Mouse (Mus musculus) intestine, embryonic 15.5 days (tissue): ENCODE results near the gene Nfic. TPM values are rescaled to one million over a fixed set of nuclear protein-coding genes. Genes with fewer than 3 reads are reported as not detected.

ENCODE experiments used
- ATAC-seq: fragments of 200-750 bp; cut with Nextera tagmentation; 2 replicates; pipeline ENCODE4 v1.8.0; 2017; ENCODE audit warnings: moderate TSS enrichment, moderate library complexity
- H3K27ac ChIP-seq: fragments of 300-500 bp; sonication (generic); 2 replicates; pipeline ENCODE4 v1.5.1; 2015; ENCODE audit warnings: mild to moderate bottlenecking, inconsistent platforms
- H3K27me3 ChIP-seq: fragments of 300-500 bp; sonication (generic); replicated peaks from 2 replicates; pipeline ENCODE4 v1.6.1; 2015; ENCODE audit warnings: inconsistent platforms
- H3K36me3 ChIP-seq: fragments of 300-500 bp; sonication (generic); 2 replicates; pipeline ENCODE4 v1.6.1; 2015; ENCODE audit warnings: inconsistent platforms
- H3K4me1 ChIP-seq: fragments of 300-500 bp; sonication (generic); replicated peaks from 2 replicates; pipeline ENCODE4 v1.6.1; 2015; ENCODE audit warnings: inconsistent platforms
- H3K4me2 ChIP-seq: fragments of 300-500 bp; sonication (generic); replicated peaks from 2 replicates; pipeline ENCODE4 v1.6.1; 2015; ENCODE audit warnings: mild to moderate bottlenecking, inconsistent platforms
- H3K4me3 ChIP-seq: fragments of 300-500 bp; sonication (generic); replicated peaks from 2 replicates; pipeline ENCODE4 v1.5.1; 2015; ENCODE audit warnings: inconsistent platforms
- H3K9ac ChIP-seq: fragments of 300-500 bp; sonication (generic); 2 replicates; pipeline ENCODE4 v1.6.1; 2015; ENCODE audit warnings: inconsistent platforms
- H3K9me3 ChIP-seq: fragments of 300-500 bp; sonication (generic); 2 replicates; pipeline ENCODE4 v1.6.1; 2016; ENCODE audit warnings: inconsistent platforms
- WGBS: fragments of 180-500 bp; shearing (Covaris S2); methylation state at CpG from one replicate; pipeline ENCODE4 v1.1.7; 2015; 5-methylcytosine and 5-hydroxymethylcytosine counted together
- polyA plus RNA-seq: library from polyadenylated mRNA; unstranded; fragments of >200 nt; fragmentation: Nextera tagmentation; extraction: Ambion mirVana; gene quantifications from 2 replicates; pipeline ENCODE4 v1.2.1, GENCODE M21; 2015

The Nfic gene
- polyA plus RNA-seq, 1 experiment from 2014 or later: 52.8 TPM

DNA sequence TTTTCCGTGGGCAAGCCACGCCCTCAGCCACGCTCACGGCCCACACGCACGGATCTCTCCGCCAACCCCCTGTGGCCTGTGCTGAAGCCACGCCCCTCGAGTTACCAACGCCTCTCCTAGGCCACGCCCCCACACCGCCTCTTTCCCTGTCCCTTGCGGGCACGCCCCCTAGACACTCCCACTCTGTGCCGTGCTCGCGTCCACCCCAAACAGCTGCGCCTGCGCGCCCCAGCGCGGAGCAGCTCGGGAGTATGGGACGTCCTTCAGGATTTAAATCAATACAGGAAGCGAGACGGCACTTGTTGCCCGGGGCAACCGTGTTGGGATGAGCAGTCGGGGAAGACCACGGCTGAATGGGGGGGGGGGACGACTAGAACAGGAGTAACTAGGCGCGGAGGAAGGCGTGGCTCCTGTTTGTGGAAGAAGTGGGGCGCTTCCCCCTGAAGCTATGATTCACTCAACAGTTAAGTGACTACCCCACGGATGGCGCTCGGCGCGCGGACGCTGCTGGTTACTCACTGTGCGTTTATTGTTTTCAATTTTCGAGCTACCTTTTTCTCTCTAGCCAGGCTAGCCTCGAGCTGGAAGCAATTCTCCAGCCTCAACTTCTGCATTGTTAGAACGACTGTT lies 76.8 kb downstream of the Nfic start:
- WGBS: under 1% methylated on average over 44 of the region's 46 CpGs
- H3K4me1 ChIP-seq: peaks cover 19% of the 10 kb centered on the region
- H3K36me3 ChIP-seq: 0 out of 2 replicates have a peak, but pooled peaks cover 5% of the 10 kb centered on the region
- peak overlapping the region; percentile 56 for H3K27ac ChIP-seq
- peak overlapping the region; percentile 82 for H3K4me3 ChIP-seq
- H3K27me3 ChIP-seq: no peaks in the 10 kb centered on the region
- H3K4me2 ChIP-seq: peak overlapping the region; percentile 77
- H3K9me3 ChIP-seq: no peaks in the 10 kb centered on the region
- peak; percentile 96 for ATAC-seq
- H3K9ac ChIP-seq: peak overlapping the region; percentile 92

DNA sequence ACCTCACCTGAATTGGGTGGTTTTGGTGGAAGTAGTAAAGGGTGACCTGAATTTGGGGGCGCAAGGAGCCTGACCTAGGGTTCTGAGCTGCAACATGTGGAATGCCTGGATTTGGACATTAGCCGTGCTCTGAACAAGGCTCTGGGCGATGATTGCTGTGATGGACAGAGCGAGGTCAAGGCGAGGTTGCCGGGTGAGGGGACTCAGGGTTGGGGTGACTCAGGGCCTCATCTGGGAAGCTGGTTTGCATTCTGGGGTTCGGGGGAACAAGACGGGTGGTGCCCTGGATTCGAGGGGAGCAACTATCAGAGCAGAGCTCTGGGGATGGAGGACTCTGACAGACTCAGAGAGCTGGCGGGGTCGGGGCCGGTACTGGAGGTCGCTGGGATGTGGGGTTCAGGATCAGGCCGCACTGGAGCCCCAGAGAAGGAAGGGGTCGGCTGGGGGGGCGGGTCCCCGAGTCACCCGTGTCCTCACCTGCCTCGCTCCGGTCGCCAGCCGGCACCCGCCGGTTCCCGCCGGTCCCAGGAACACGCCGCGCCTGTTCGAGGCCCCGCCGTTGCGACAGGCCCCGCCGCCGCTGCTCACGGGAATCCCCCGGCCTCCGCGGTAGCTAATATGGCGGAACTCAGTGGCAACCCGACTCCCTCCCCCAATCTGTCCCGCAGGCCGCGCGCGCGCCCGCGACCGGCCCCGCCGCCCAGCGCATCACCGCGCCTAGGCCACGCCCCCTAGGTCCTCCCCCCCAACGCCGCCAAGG lies 77.5 kb downstream of the Nfic start, which contains the start of gene Fzr1:
TSS of gene Fzr1 (minus strand) at position 724 of the 760 bp plus-strand sequence.
- H3K9me3 ChIP-seq: no peaks in the 10 kb centered on the region
- H3K4me1 ChIP-seq: peaks cover 19% of the 10 kb centered on the region
- peak within 1 kb of the TSS; percentile 82 for H3K4me3 ChIP-seq
- no peaks in the 10 kb centered on the region for H3K27me3 ChIP-seq
- peak within 1 kb of the TSS; percentile 77 for H3K4me2 ChIP-seq
- peak within 1 kb of the TSS; percentile 92 for H3K9ac ChIP-seq
- WGBS: under 1% methylated on average over 58 of the region's 59 CpGs
- peak; percentile 29 for ATAC-seq
- H3K36me3 ChIP-seq: 0 out of 2 replicates have a peak, but pooled peaks cover 5% of the 10 kb centered on the region
- H3K27ac ChIP-seq: peak within 1 kb of the TSS; percentile 68

DNA sequence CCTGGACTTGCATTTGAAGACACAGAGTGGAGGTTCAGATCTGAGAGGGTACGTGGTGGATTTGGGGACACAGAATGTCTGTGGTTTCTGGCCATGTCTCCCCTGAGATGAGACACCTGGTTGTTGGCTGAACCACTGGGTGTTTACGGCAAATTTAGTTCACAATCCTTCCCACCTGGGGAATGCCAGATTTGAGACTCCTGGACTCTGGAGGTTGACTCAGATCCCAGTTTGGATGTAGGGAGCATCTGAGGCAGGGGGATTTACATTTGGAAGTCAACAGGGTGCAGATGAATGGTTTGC lies 78.1 kb downstream of the Nfic start:
- Histone ChIP-seq H3K9ac (peak overlapping the region; percentile 92), H3K27me3 (no peaks in the 10 kb centered on the region), H3K4me2 (peak overlapping the region; percentile 77), H3K27ac (peak overlapping the region; percentile 68; the same call in 1 of the 2 replicates), H3K9me3 (no peaks in the 10 kb centered on the region), H3K4me3 (peak overlapping the region; percentile 82), H3K36me3 (0 out of 2 replicates have a peak, but pooled peaks cover 8% of the 10 kb centered on the region), H3K4me1 (peaks cover 19% of the 10 kb centered on the region)
- WGBS: 29% methylated on average over 2 of the region's 2 CpGs
- no peak for ATAC-seq

DNA sequence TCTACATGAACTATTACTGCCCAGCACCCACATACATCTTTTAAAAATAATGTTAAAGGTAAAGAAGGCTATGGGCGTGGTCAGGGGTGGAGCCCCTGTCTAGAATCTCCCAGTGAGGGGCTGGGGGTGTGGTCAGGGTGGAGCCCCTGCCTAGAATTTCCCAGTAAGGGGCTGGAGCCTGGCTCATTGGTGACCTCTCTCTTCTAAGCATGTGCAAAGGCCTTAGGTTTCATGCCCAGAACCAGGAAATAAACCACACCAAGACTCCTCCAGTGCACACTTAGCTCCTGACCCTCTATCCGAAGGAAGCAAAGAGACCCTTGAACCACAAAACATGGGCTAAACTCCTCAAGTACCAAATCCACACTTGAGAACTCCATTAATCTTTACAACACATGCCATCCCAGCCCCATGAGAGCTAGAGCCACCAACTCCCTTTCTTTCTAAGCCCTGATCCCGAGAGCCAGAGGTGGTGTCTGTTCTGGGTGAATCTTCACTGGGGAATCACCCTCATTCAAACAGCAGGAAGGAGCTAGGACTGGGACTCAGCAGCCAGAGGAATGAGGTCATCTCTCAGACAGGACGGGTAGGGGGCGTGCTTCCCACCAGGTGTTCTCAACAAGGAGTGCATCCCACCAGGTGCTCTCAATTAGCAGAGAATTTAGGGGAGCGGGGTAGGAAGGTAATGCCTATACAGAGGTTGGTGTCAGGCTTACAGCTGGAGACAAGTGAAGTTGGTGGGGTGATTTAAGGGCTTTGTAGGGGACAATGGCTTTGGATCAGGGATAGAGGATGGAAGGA lies 78.7 kb downstream of the Nfic start:
- peak overlapping the region; percentile 92 for H3K9ac ChIP-seq
- H3K9me3 ChIP-seq: no peaks in the 10 kb centered on the region
- H3K4me1 ChIP-seq: peaks cover 19% of the 10 kb centered on the region
- H3K27ac ChIP-seq: peak overlapping the region; percentile 68; the same call in 1 of the 2 replicates
- H3K36me3 ChIP-seq: 0 out of 2 replicates have a peak, but pooled peaks cover 8% of the 10 kb centered on the region
- no peak for ATAC-seq
- H3K4me3 ChIP-seq: peak overlapping the region; percentile 82
- WGBS: 32% methylated on average over 6 of the region's 6 CpGs
- no peaks in the 10 kb centered on the region for H3K27me3 ChIP-seq
- H3K4me2 ChIP-seq: peak overlapping the region; percentile 77

DNA sequence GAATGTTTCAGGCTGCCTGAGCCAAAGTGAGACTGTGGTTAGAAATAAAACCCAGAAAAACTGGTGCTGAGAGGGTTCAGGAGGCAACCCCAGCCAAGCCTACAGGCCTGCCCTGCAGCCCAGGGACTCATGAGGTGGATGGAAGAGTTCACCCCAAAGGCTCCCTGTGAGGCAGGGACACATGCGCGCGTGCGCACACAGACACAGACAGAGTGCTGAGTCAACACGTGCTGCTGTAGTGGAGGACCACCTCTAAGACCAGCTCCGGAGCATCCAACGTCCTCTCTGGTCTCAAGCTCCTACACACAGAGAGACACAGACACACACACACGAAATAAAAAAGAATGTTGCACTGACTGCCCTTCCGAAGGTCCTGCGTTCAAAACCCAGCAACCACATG lies 80.1 kb downstream of the Nfic start:
- WGBS: 93% methylated on average over 10 of the region's 10 CpGs
- no peak for ATAC-seq
- Histone ChIP-seq H3K9ac (no peak overlapping the region), H3K4me3 (no peak overlapping the region), H3K9me3 (no peaks in the 10 kb centered on the region), H3K27me3 (no peaks in the 10 kb centered on the region), H3K27ac (no peak overlapping the region), H3K4me1 (peaks cover 19% of the 10 kb centered on the region), H3K4me2 (no peak overlapping the region), H3K36me3 (peaks cover 22% of the 10 kb centered on the region; the same call in 1 of the 2 replicates)

DNA sequence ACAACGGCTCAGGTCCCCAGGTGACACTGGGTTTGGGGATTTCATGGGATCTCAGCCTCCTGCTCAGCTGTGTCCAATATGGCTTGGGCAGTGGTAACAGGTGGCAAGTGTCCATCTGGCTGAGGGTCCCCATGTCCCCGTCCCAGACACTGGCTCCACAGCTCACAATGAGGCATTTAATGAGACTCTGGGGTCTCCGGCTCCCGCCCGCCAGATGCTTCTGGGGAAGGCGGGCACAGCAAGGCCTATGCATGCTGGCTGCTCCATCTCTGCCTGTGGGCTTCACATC lies 88.3 kb downstream of the Nfic start:
- WGBS: 90% methylated on average over 6 of the region's 6 CpGs

DNA sequence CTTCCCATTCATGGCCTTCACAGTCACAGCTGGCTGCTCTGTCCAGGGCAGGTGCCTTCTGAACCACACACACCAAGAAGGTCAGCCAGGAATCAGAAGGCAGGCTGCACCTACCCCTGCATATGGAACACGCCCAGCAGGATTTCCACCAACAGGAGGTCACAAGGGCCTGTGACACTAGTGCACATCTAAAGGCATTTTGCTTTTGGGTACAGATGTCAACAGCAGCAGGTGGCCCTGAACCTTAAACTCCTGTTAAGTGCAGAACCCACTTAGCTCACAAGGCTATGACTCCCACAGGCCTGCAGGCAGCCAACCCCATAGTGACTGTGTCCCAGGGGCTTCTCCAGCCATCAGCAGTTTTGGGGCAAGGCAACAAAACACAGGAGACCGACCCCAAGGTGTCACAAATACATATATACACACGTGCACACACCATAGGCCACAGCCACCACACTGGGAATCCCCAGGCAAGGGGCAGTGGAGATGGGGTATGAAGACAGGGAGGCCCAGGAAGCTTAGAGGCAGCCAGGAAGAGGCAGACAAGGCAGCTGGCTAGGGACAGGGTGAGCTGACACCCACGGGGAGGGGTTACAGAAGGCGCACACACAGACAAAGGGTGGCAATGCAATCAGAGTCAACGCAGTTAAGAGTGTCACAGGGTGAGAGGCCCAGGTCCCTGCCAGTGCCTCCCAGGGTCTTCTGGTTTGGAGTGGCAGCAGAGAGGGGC lies 88.8 kb downstream of the Nfic start:
- peak; percentile 19 for ATAC-seq
- Histone ChIP-seq H3K27me3 (peaks cover 10% of the 10 kb centered on the region), H3K9ac (no peak overlapping the region), H3K4me1 (peaks cover 39% of the 10 kb centered on the region), H3K27ac (peak overlapping the region; percentile 3; the same call in 1 of the 2 replicates), H3K4me3 (no peak overlapping the region), H3K36me3 (peaks cover 48% of the 10 kb centered on the region), H3K4me2 (no peak overlapping the region), H3K9me3 (no peaks in the 10 kb centered on the region)
- 72% methylated on average over 6 of the region's 6 CpGs for WGBS

More for the DNA sequence above, 88.3 kb downstream of the Nfic start:
- no peak overlapping the region for H3K27ac ChIP-seq
- no peaks in the 10 kb centered on the region for H3K9me3 ChIP-seq
- peaks cover 39% of the 10 kb centered on the region for H3K4me1 ChIP-seq
- no peak overlapping the region for H3K9ac ChIP-seq
- H3K4me2 ChIP-seq: no peak overlapping the region
- peaks cover 10% of the 10 kb centered on the region for H3K27me3 ChIP-seq
- ATAC-seq: no peak
- H3K4me3 ChIP-seq: no peak overlapping the region
- H3K36me3 ChIP-seq: peaks cover 49% of the 10 kb centered on the region

DNA sequence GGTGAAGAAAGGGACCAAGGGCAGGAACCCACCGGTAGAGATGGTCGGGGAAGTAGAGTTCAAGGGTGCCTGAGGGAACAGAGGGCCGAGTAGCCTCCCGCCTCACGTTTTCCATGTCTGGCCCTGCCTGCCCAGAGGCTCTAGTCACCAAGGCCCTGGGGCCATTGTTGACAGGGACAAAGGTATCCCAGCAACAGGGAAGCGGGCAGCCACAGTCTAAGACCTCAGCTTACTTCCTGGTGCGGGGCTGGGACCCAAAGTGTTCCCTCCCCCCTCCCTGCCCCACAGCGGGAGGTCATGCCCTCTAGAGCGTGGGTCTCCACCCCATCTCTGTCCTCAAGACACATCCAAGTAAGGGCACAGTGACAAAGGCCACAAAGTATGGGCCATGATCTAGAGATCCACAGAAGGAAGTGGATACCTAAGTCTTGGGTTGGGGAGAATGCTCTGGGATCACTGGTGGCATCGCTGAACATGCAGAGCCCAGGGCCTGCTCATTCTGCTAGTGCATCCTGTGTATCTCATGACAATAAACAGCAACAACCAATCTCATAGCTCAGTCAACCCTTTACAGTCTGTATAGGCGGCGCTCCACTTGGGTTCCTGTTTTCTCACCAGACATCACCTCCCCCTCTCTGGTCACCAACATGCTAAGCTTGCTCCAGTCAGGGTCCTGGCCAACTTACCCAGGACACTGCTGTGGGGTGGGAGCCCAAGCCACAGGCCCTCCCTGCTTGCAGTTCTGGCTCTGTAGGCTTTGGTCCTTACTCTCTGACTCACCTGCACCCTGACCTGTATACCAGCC lies 89.6 kb downstream of the Nfic start, which contains the start of gene 4930404N11Rik:
TSS of gene 4930404N11Rik (minus strand) at position 145 of the 805 bp plus-strand sequence.
- H3K4me2 ChIP-seq: peak within 1 kb of the TSS; percentile 66
- peaks cover 43% of the 10 kb centered on the region for H3K36me3 ChIP-seq
- H3K4me1 ChIP-seq: peaks cover 44% of the 10 kb centered on the region
- peaks cover 10% of the 10 kb centered on the region for H3K27me3 ChIP-seq
- no peaks in the 10 kb centered on the region for H3K9me3 ChIP-seq
- peak within 1 kb of the TSS; percentile 3 for H3K27ac ChIP-seq
- H3K9ac ChIP-seq: peak within 1 kb of the TSS; percentile 44; the same call in 1 of the 2 replicates
- H3K4me3 ChIP-seq: peak within 1 kb of the TSS; percentile 25
- WGBS: 33% methylated on average over 12 of the region's 12 CpGs
- peak; percentile 32 for ATAC-seq

DNA sequence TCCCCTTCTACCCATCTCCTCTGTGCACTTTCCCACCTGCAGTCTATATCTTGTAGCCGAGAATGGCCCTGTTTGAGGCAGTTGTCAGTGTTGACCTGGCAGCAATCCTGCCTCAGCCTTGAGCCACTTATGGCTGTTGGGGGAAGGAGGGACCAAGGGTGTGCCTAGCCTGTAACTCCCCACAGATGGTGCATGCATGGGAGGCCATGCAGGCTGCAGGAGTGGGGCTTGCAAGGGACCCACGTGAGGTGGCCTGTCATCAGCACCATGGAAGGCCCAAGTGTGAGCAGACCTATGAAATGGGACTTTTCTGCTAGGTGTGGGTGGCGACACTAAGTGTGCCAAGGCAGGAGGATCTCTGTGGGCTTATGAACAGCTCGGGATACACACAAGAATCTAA lies 90.4 kb downstream of the Nfic start:
- no peak overlapping the region; the same call in 1 of the 2 replicates for H3K9ac ChIP-seq
- H3K27ac ChIP-seq: peak overlapping the region; percentile 3
- no peak overlapping the region for H3K4me3 ChIP-seq
- WGBS: 35% methylated on average over 4 of the region's 4 CpGs
- H3K4me2 ChIP-seq: peak overlapping the region; percentile 66; the same call in 1 of the 2 replicates
- H3K27me3 ChIP-seq: peaks cover 10% of the 10 kb centered on the region
- peaks cover 49% of the 10 kb centered on the region for H3K4me1 ChIP-seq
- ATAC-seq: peak; percentile 24
- H3K36me3 ChIP-seq: peaks cover 36% of the 10 kb centered on the region
- no peaks in the 10 kb centered on the region for H3K9me3 ChIP-seq

DNA sequence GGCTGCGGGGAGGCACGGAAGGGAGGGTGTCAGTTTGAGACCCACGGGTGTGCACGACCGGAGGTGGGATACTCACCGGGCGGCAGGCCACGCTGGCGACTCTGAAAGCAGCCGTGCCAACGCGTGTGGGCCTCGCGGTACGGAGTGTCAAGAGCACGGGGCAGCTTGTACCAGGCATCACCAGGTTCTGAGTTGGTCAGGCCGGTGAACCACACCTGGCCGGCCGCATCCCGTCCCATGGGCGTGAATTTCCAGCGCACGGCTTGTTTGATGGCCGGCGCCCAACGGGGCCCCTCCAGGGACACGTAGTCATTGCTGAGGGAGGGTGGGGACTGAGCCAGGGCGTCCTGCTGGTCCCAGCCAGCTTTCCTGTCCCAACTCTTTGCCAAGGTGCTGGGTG lies 90.8 kb downstream of the Nfic start:
- peak; percentile 26 for ATAC-seq
- Histone ChIP-seq H3K36me3 (peaks cover 34% of the 10 kb centered on the region), H3K4me3 (peak overlapping the region; percentile 25), H3K4me2 (peak overlapping the region; percentile 66), H3K27me3 (peaks cover 10% of the 10 kb centered on the region), H3K27ac (peak overlapping the region; percentile 3), H3K4me1 (peaks cover 53% of the 10 kb centered on the region), H3K9ac (peak overlapping the region; percentile 44), H3K9me3 (no peaks in the 10 kb centered on the region)
- WGBS: 9% methylated on average over 28 of the region's 28 CpGs
